Mouse (Mus musculus): ENCODE measurements at regions not wholly inside any gene's neighbourhood (a gene's known extent, or its start where the extent isn't known, plus 50 kb on each side); places are given as distances from the start of the nearest gene placed in this dataset.
A peak's percentile ranks its signal among the peaks of the same experiment; 100 is the strongest.

DNA sequence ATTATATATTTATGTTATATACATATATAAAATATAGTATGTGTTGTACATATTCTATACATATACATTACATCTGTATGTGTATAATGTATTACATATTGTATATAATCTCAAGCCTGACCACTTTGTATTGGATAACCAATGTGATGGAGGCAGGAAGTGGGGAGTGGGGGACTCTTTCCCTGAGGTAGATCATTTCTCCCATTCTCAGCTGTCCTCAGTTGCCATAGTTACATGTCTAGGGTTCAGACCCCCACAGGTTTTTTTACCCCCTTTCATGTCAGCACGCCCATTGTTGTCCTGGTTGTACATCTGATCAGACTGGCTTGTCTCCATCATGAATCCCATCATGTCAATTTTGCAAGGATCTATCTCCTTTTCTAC, 149.7 kb upstream of the Ank start:
- 70% methylated on average over 1 of the region's 1 CpGs for WGBS
- H3K27ac ChIP-seq, result no peak overlapping the region
- no peaks in the 10 kb centered on the region for H3K36me3 ChIP-seq
- no peak overlapping the region for H3K4me3 ChIP-seq
- no peak for DNase-seq (ENCODE audit: low spot score)
- no peaks in the 10 kb centered on the region for H3K27me3 ChIP-seq (ENCODE audit: insufficient read depth, poor library complexity, severe bottlenecking)
- no peaks in the 10 kb centered on the region for H3K4me1 ChIP-seq
- no peaks in the 10 kb centered on the region for H3K9me3 ChIP-seq

DNA sequence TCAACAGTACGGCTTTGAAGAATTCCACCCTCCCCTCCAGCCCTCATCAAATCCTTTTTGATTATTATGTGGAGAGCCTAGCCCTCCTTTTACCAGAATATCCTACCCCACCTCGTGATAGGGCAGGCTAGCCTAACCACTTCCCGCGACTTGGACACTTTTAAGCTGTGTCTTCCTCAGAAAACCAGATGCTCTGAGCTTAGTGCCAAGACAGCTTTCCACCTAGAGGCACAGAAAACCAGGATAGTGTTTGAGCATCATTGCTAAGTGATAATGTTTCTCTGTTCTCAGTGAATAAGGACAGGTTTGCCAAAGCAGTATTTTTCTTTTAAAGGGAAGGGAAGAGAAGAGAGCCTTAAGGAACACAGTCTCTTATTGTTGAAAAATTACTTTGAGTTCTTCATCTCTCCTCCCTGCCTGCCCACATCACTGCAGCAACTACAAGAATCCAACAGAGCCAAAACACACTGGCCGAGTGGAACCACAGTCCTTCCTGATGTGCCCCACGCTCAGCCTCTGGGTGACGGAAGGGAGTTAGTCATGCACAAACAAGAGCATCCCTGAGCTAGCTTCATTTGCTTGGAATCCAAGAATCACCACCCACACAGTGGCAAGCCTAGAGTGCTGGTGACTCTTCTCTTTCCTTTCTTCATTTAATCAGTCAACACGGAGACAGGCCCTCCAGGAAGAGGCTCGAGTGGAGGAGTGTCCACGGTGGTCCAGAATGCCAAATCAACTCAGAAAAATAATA, 144.4 kb upstream of the Ank start:
- no peaks in the 10 kb centered on the region for H3K27me3 ChIP-seq (ENCODE audit: insufficient read depth, poor library complexity, severe bottlenecking)
- WGBS, result 78% methylated on average over 10 of the region's 10 CpGs
- no peak overlapping the region for H3K4me3 ChIP-seq
- H3K36me3 ChIP-seq, result no peaks in the 10 kb centered on the region
- H3K9me3 ChIP-seq, result no peaks in the 10 kb centered on the region
- no peak overlapping the region for H3K27ac ChIP-seq
- no peak for DNase-seq (ENCODE audit: low spot score)
- H3K4me1 ChIP-seq, result no peaks in the 10 kb centered on the region

DNA sequence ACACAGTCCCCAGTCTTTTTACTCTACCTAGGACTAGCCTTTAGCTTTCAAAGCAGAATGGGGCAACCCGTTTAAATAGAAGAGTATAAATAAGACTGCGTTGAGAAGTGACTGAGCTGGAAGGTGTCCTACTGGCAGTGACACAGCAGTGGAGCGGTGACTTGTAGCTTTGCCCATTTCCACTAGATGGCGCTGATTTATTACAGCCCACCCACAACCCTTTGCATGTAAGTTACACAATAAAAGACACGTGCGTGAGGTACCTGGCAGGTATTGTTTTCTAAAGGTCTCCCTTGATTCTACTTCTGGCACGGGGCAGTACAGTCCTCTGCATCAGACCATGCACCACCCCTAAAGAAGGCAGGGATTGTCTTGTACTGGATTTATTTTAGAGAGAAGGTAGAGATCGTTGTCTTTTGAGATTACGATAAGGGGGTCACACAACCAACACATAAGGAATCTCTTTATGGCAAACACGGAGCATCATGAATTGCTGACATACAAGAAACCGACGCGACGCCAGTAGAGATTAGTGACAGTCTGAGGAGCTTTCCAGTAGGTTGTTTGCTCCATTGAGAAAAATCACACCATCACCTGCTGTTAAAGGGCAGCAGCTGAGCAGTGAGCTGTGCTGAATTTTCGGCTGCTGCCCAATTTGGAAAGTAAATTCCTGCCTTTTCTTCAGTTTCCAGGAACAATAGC, 140.5 kb upstream of the Ank start:
- Histone ChIP-seq H3K27me3 (ENCODE audit: insufficient read depth, poor library complexity, severe bottlenecking) (no peaks in the 10 kb centered on the region), H3K9me3 (no peaks in the 10 kb centered on the region), H3K36me3 (no peaks in the 10 kb centered on the region), H3K27ac (no peak overlapping the region), H3K4me1 (no peaks in the 10 kb centered on the region), H3K4me3 (no peak overlapping the region)
- DNase-seq (ENCODE audit: low spot score), result peak; percentile 80
- 30% methylated on average over 15 of the region's 15 CpGs for WGBS

DNA sequence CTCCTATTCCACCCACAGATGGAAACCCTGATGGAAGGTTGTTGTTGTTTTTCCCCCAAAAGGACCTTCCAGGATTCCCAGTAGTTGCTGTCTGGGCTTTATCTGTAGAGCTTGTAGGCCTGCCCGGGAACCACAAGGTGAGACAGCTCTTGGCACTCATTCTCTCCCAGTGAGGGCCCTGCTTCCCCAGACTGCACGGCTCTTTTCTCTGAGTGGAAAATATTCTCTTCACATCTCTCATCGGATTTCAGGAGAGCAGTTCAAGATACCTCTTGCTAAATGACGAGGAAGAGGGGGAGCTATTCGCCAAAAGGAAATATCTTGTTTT, 140.0 kb upstream of the Ank start:
- no peak overlapping the region for H3K27ac ChIP-seq
- DNase-seq (ENCODE audit: low spot score), result no peak
- 57% methylated on average over 5 of the region's 5 CpGs for WGBS
- no peaks in the 10 kb centered on the region for H3K27me3 ChIP-seq (ENCODE audit: insufficient read depth, poor library complexity, severe bottlenecking)
- no peaks in the 10 kb centered on the region for H3K4me1 ChIP-seq
- no peaks in the 10 kb centered on the region for H3K9me3 ChIP-seq
- H3K36me3 ChIP-seq, result no peaks in the 10 kb centered on the region
- H3K4me3 ChIP-seq, result no peak overlapping the region

DNA sequence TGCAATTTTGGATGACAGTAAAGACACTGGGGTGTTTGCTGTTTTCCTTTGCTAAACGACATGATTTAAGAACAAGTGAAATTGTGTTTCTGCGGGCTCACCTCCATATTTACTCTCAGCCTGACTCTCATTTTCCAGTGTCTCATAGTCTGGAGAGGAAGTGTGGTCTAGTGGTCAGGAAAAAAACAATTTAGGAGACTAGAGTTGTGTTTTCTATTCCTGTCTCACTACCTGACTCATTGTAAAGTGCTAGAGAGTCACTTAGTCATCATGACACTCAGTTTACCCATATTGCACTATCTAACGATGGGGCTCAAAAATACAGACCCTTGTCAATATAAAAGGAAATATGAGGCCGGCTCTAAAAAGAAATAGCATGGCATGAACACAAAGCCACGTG, 138.7 kb upstream of the Ank start:
- DNase-seq (ENCODE audit: low spot score), result no peak
- Histone ChIP-seq H3K9me3 (no peaks in the 10 kb centered on the region), H3K4me1 (no peaks in the 10 kb centered on the region), H3K36me3 (no peaks in the 10 kb centered on the region), H3K27me3 (ENCODE audit: insufficient read depth, poor library complexity, severe bottlenecking) (no peaks in the 10 kb centered on the region), H3K27ac (no peak overlapping the region), H3K4me3 (no peak overlapping the region)
- 86% methylated on average over 5 of the region's 5 CpGs for WGBS

DNA sequence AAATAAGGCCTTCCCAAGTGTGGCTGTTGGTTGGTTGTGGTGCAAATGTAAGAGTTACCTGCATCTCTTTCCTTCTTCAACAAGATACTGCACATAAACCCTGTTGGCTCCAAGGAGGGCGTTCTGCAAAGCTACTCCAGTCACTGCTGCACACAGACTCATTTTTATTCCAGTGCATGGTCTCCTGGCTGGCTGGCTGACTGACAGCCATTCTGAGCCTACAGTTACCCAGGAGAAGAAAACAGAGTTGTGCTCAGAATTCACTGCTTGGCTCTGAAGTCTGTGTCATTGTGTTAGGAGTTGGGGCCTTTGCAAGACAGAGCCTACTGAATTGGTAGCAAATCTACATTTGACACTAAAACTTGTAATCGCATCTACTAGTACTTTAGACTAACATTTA, 138.0 kb upstream of the Ank start:
- Histone ChIP-seq H3K27me3 (ENCODE audit: insufficient read depth, poor library complexity, severe bottlenecking) (no peaks in the 10 kb centered on the region), H3K36me3 (no peaks in the 10 kb centered on the region), H3K27ac (no peak overlapping the region), H3K9me3 (no peaks in the 10 kb centered on the region), H3K4me3 (no peak overlapping the region), H3K4me1 (no peaks in the 10 kb centered on the region)
- DNase-seq (ENCODE audit: low spot score), result no peak
- WGBS, result 80% methylated on average over 2 of the region's 2 CpGs

DNA sequence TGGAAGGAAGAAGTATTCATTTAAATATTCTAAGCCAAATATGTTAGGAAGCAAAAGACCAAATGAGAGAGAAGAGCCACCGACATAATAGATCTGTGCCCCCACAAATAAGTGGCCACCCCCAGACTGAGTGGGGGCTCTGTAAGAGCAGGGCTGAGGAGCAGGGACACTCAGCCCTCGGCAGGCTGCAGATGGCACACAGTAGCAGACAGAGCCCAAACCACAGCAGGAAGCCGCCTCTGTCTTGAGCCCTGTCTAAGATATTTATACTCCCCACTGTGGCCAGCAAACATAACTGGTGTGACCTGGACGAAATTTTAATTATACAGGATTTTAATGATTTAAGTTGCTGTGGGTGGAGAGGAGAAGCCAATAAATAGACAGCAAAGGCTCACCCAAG, 126.4 kb upstream of the Ank start:
- no peak for DNase-seq (ENCODE audit: low spot score)
- no peaks in the 10 kb centered on the region for H3K4me1 ChIP-seq
- 69% methylated on average over 4 of the region's 4 CpGs for WGBS
- no peaks in the 10 kb centered on the region for H3K9me3 ChIP-seq
- H3K4me3 ChIP-seq, result no peak overlapping the region
- H3K27me3 ChIP-seq (ENCODE audit: insufficient read depth, poor library complexity, severe bottlenecking), result no peaks in the 10 kb centered on the region
- H3K36me3 ChIP-seq, result no peaks in the 10 kb centered on the region
- no peak overlapping the region for H3K27ac ChIP-seq

DNA sequence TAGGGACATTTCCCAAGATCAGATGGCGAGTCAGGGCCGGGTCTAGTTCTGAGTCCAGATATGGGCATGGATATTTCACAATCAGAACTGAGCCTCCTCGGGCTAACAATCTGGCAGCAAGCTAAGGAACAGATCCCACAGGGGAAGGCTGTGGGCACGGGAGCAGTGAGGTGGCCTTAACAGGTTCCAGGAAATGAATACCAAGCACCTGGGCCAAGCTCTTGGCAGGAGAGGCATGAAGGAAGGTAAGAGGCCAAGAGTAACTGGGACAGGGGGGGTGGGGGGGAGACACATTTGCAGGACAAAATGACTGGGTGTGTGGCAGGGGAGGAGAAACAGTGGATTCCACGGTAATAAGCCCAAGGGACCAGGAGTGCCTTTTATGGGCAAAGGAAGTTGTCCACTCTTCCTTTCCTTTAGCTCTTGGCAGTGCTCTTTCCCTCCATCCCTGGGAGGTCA, 124.9 kb upstream of the Ank start:
- DNase-seq (ENCODE audit: low spot score), result no peak
- Histone ChIP-seq H3K4me1 (no peaks in the 10 kb centered on the region), H3K9me3 (no peaks in the 10 kb centered on the region), H3K27ac (no peak overlapping the region), H3K36me3 (no peaks in the 10 kb centered on the region), H3K4me3 (no peak overlapping the region), H3K27me3 (ENCODE audit: insufficient read depth, poor library complexity, severe bottlenecking) (no peaks in the 10 kb centered on the region)
- WGBS, result 70% methylated on average over 5 of the region's 5 CpGs

DNA sequence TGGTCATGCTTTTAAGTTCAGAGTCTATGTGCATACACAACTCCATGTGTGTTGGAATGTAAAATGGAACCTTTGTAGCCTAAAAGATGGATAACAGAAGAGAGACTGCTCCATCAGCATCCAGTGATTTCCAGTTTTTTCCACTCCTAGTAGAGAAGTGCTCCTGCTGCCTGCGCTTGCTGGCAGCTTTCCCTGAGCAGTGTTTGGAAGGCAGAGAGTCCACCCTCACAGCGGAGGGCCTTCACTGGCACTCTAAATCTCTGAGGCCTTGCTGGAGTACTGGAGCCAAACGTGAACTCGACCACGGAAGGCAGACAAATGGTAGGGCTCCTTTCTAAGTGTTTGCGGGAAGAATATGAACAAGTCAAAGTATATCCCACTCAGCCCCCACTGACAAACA, 108.0 kb upstream of the Ank start:
- WGBS, result 79% methylated on average over 6 of the region's 6 CpGs

DNA sequence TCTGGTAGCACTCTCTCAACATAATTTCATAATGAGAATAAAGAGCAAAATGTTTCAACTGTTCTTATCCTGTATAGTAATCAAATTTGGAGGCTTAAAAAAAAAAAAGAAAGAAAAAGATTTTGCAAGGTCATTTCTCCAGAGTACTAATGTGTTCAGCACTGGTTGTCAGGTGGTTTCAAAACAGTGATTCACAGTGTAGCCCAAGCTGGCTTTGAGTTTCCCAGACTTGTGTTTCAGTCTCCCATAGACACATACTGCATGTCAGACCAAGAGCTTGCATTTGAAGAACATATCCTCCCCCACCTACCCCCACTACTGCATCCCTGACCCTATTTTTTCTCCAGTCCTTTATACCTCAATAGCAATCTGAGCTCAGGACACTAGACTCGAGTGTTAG, 107.2 kb upstream of the Ank start:
- no peaks in the 10 kb centered on the region for H3K4me1 ChIP-seq
- H3K36me3 ChIP-seq, result no peaks in the 10 kb centered on the region
- no peak overlapping the region for H3K4me3 ChIP-seq
- H3K9me3 ChIP-seq, result no peaks in the 10 kb centered on the region
- no peak overlapping the region for H3K27ac ChIP-seq
- DNase-seq (ENCODE audit: low spot score), result no peak
- WGBS, result 60% methylated on average over 1 of the region's 1 CpGs
- no peaks in the 10 kb centered on the region for H3K27me3 ChIP-seq (ENCODE audit: insufficient read depth, poor library complexity, severe bottlenecking)

More for the DNA sequence above, 108.0 kb upstream of the Ank start:
- no peaks in the 10 kb centered on the region for H3K36me3 ChIP-seq
- no peaks in the 10 kb centered on the region for H3K27me3 ChIP-seq (ENCODE audit: insufficient read depth, poor library complexity, severe bottlenecking)
- H3K27ac ChIP-seq, result no peak overlapping the region
- no peaks in the 10 kb centered on the region for H3K4me1 ChIP-seq
- H3K9me3 ChIP-seq, result no peaks in the 10 kb centered on the region
- no peak for DNase-seq (ENCODE audit: low spot score)
- H3K4me3 ChIP-seq, result no peak overlapping the region

DNA sequence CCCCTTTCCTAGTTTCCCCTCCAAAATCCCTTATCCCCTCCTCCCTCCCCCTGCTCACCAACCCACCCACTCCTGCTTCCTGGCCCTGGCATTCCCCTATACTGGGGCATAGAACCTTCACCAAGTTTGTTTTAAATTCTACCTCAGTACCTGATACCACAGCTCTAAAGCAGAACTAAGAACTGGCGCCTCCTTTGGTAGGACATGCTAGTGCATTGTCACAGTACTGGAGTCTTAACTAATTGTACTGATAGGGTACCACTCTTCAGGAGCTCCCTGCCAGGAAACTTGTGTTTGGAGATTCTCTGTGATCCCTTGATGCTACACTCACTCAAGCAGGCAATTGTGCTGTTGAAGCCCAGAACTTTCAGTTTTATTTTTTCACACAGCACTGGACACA, 92.0 kb upstream of the Ank start:
- Histone ChIP-seq H3K36me3 (no peaks in the 10 kb centered on the region), H3K9me3 (no peaks in the 10 kb centered on the region)
- WGBS, result 66% methylated on average over 1 of the region's 1 CpGs

DNA sequence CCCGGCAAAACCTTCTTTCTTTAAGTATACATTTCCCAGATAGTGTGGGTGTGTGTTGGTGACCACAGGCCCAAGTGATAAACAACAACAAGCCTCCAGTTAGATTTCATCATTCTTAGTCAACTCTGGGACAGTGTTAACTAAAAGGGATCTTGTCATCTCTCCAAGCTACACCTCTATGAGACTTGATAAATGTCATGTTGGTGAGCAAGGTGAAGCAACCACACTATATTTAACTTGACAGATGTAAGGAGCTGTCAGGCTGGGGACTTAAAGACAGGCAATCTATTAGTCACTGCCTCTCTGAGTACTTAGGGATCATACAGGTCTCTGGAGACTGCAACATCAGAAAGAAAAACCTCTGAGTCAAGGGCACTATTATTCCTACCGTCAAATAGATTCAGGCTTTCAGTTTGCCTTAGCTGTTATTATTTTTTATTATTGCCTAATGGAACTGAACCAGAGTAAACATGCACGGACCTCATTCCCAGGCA, 87.8 kb upstream of the Ank start:
- WGBS, result 80% methylated on average over 3 of the region's 3 CpGs
- H3K36me3 ChIP-seq, result no peaks in the 10 kb centered on the region

More for the DNA sequence above, 92.0 kb upstream of the Ank start:
- DNase-seq (ENCODE audit: low spot score), result peak; percentile 14
- H3K4me1 ChIP-seq, result no peaks in the 10 kb centered on the region
- H3K4me3 ChIP-seq, result no peak overlapping the region
- H3K27ac ChIP-seq, result no peak overlapping the region
- no peaks in the 10 kb centered on the region for H3K27me3 ChIP-seq (ENCODE audit: insufficient read depth, poor library complexity, severe bottlenecking)

DNA sequence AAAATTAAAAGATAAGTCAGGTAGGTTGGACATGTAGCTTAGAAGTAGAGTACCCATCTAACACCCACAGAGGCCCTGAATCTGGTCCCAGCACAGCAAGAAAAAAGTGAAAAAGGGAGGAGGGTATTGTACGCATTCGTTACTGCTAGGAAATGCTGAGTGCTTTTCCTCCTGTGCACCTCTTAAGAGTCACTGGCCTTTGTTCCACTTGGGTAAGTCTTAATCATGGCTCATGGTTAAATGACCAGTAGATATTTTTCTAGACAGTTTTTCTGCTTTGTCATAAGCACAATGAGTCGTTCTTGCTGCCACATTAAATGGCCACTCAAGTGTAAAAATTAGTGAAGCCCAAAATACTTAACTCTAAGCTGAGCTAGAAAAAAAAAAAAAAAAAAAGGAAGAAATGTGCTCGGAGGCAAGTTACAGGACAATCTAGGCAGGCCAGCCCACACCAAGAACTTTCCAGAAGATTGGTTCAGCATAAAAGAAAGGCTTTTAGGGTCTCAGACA, 86.0 kb upstream of the Ank start:
- WGBS, result 81% methylated on average over 4 of the region's 4 CpGs
- no peaks in the 10 kb centered on the region for H3K36me3 ChIP-seq
- no peak for DNase-seq (ENCODE audit: low spot score)

More for the DNA sequence above, 87.8 kb upstream of the Ank start:
- no peaks in the 10 kb centered on the region for H3K27me3 ChIP-seq (ENCODE audit: insufficient read depth, poor library complexity, severe bottlenecking)
- H3K9me3 ChIP-seq, result no peaks in the 10 kb centered on the region
- H3K4me3 ChIP-seq, result no peak overlapping the region
- no peaks in the 10 kb centered on the region for H3K4me1 ChIP-seq
- no peak for DNase-seq (ENCODE audit: low spot score)
- H3K27ac ChIP-seq, result no peak overlapping the region

More for the DNA sequence above, 86.0 kb upstream of the Ank start:
- Histone ChIP-seq H3K9me3 (no peaks in the 10 kb centered on the region), H3K27ac (no peak overlapping the region), H3K4me3 (no peak overlapping the region), H3K4me1 (no peaks in the 10 kb centered on the region), H3K27me3 (ENCODE audit: insufficient read depth, poor library complexity, severe bottlenecking) (no peaks in the 10 kb centered on the region)
